Mouse (Mus musculus) liver, embryonic 18 days (tissue): ENCODE results near the gene Fabp6. TPM values are rescaled to one million over a fixed set of nuclear protein-coding genes. Genes with fewer than 3 reads are reported as not detected.

Experiments
- polyA plus RNA-seq: library from polyadenylated mRNA; depleted of rRNA; stranded (reverse); fragments of >200 nt; gene quantifications from 2 replicates; pipeline ENCODE4 v1.2.3, GENCODE M21; 2012; rRNA removed

The Fabp6 gene
- polyA plus RNA-seq = not detected in 2 replicates

DNA sequence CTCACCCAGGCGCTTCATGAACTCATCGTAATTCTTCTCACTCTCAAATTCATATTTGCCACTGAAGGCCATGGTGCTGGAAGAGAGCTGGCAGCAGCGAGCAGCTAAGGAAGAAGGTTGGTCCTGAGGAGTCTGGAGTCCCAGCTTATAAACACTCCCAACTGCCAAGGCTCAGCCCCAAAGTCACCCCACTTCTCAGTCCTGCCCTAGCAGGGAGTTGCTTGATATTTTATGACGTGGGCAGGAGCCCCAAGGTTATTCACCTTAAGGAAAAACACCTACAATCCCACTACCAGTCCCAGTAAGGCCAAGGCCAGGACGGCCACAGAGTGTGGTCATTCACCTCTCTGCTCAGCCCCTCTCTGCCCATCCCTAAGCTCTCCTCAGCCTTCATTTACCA is at the start of gene Fabp6:
Fabp6 (minus strand) TSS at position 101 of the 400 bp plus-strand sequence.

GRCm38 (mm10) chr11:43586324-43587090 is 14.8 kb downstream of the Fabp6 start, which contains the start of gene 4933415A04Rik:
4933415A04Rik (plus strand) TSS chr11:43587040.

Other genes with a start within 250 kb of the Fabp6 start
- 50.6 and 59.2 TPM in 2 replicates for gene Pttg1, start 175.3 kb downstream of the Fabp6 start, polyA plus RNA-seq
- 4.1 and 4.4 TPM in 2 replicates for gene Slu7, start 167.8 kb downstream of the Fabp6 start, polyA plus RNA-seq
- 1.6 and 1.8 TPM in 2 replicates for gene C1qtnf2, start 127.3 kb downstream of the Fabp6 start, polyA plus RNA-seq
- 1.1 and 1.2 TPM in 2 replicates for gene Ccnjl, start 72.8 kb downstream of the Fabp6 start, polyA plus RNA-seq
- 0.16 and 0.18 TPM in 2 replicates for gene 4933415A04Rik, start 14.5 kb downstream of the Fabp6 start, polyA plus RNA-seq
- 14.0 and 16.1 TPM in 2 replicates for gene Pwwp2a, start 80.5 kb upstream of the Fabp6 start, polyA plus RNA-seq
- 15.8 and 15.9 TPM in 2 replicates for gene Ttc1, start 146.5 kb upstream of the Fabp6 start, polyA plus RNA-seq